Mouse (Mus musculus) macrophage (primary cell): ENCODE measurements around the gene Sntg2. TPM values are rescaled to one million over a fixed set of nuclear protein-coding genes. Genes with fewer than 3 reads are reported as not detected.

Source experiments
- H3K27ac ChIP-seq: fragments of 350-480 bp; formaldehyde crosslinking; 2 replicates; pipeline ENCODE4 v1.9.0; 2021
- H3K36me3 ChIP-seq: fragments of 350-480 bp; formaldehyde crosslinking; 2 replicates; pipeline ENCODE4 v1.9.0; 2021; ENCODE audit errors: inconsistent target
- H3K4me3 ChIP-seq: fragments of 350-480 bp; formaldehyde crosslinking; 2 replicates; pipeline ENCODE4 v1.9.0; 2021; ENCODE audit errors: inconsistent target
- H3K79me2 ChIP-seq: fragments of 350-480 bp; formaldehyde crosslinking; 2 replicates; pipeline ENCODE4 v1.9.0; 2021; ENCODE audit errors: inconsistent target
- WGBS: methylation state at CpG from one replicate; pipeline ENCODE4 v1.1.7; 2026; ENCODE audit warnings: inconsistent platforms; ENCODE audit not compliant: missing documents; 5-methylcytosine and 5-hydroxymethylcytosine counted together
- polyA plus RNA-seq: library from polyadenylated mRNA; stranded (reverse); fragments of 250-400 nt; gene quantifications from 3 replicates; pipeline ENCODE4 v1.2.4, GENCODE M21; 2018; ENCODE audit warnings: inconsistent platforms

Gene Sntg2
- polyA plus RNA-seq, 1 experiment from 2014 or later: not detected

DNA sequence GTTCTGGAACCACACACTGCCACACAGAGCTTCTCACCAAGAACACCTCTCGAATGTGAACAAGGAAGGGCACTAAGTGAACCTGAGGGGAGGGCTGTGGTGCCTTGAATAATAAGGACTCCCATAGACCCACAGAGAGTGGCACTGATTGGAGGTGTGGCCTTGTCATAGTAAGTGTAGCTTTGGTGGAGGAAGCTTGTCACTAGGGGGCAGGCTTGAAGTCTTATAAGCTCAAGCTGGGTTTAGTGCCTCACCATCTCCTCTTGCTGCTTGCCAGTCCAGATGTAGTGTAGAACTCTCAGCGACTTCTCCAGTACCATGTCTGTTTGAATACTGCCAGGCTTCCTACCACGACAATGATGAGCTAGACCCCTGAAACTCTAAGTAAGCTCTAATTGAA is 231.1 kb downstream of the Sntg2 start:
- Histone ChIP-seq H3K4me3 (no peak overlapping the region), H3K27ac (no peak overlapping the region), H3K79me2 (no peaks in the 10 kb centered on the region), H3K36me3 (no peaks in the 10 kb centered on the region)
- WGBS: 58% methylated on average over 3 of the region's 3 CpGs

DNA sequence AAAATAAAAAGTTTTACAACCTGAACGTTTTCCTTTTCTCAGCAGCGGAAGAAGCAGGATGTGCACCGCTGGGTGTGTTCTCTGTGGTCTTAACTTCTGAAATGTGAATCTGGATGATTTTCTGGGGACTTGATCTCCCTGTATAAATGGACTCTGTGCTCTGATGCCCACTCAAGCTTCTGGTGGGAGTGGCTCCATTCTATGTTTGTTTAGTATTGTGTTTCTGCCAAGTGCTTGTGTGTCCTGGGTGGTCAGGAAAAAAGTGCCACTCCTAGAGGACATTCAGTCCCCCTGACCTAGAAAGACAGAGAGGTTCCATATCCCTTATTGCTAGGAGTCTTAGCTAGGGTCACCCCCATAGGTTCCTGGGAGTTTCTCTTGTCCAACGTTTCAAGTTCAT is 240.7 kb downstream of the Sntg2 start, which contains the start of gene Tpo:
Tpo (minus strand) TSS at position 101 of the 400 bp plus-strand sequence.
- H3K27ac ChIP-seq: no peak within 1 kb of the TSS
- H3K36me3 ChIP-seq: no peaks in the 10 kb centered on the region
- WGBS: 80% methylated on average over 4 of the region's 4 CpGs
- H3K79me2 ChIP-seq: no peaks in the 10 kb centered on the region
- no peak within 1 kb of the TSS for H3K4me3 ChIP-seq

DNA sequence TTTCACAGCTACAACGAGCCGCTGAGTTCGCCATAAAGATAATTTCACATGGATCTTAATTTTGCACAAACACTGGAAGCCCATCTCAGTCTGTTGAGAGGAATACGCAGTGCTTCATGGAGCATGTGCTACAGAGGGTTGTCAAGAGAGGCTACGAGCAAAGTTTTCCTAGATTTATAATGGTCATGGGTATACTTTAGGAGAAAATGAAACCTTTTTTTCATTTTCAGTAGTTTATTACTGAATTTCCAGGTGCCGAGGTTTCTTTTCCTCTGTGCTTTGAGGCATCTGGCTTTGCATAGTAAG is 243.8 kb downstream of the Sntg2 start:
- Histone ChIP-seq H3K27ac (no peak overlapping the region), H3K79me2 (no peaks in the 10 kb centered on the region), H3K36me3 (no peaks in the 10 kb centered on the region), H3K4me3 (no peak overlapping the region)
- 79% methylated on average over 6 of the region's 6 CpGs for WGBS

DNA sequence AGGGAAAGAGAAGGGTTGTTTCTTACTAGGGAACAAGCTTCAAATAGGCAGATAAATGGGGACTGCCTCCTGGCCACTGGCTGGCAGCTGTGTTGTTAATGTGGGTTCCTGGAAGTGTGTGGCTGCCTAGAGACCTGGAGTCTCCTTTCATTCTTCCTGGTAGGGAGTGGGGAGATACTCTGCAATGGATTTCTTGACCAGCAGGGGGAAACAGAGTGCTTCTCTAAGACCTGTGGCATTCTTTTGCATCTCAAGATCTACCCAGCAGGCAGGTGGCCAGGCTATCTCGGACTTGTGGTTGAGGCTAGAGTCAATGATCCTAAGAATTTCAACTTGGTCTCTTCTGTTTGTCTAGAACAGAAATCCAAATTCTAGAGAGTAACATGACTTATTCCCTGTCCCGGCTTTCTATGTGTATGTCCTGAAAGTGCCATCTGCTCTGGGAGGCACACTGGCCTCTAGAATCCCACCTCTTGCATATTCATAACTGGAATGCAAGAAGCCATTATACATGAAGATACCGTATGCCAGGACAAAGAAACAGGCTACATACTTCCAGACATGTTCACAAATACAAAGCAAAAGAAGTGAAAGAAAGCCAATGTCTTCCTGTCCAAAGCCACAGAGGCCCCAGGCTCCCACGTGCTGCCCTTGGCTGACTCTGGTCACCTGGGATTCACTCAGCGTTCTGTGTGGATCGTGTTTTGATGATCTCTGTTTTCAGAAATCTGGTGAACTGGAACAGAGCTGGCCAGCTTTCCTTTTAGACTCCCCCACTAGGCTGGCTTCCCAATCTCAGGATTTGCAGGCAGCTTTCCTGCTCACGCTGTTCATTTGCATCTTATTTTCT is 244.4 kb downstream of the Sntg2 start:
- 45% methylated on average over 7 of the region's 7 CpGs for WGBS
- Histone ChIP-seq H3K4me3 (no peak overlapping the region), H3K27ac (no peak overlapping the region), H3K79me2 (no peaks in the 10 kb centered on the region), H3K36me3 (no peaks in the 10 kb centered on the region)

Other genes starting within 250 kb of the Sntg2 start
- gene Tpo, start 240.8 kb downstream of the Sntg2 start, polyA plus RNA-seq: not detected in 3 replicates
- gene Tmem18, start 211.1 kb upstream of the Sntg2 start, polyA plus RNA-seq: 14.2 to 19.3 TPM (median 18.3 TPM) in 3 replicates